Mouse (Mus musculus) ES-Bruce4 (cell line): ENCODE measurements around the gene Qpctl.

Experiments
- CTCF ChIP-seq: IDR thresholded peaks from one replicate; pipeline ENCODE4 v1.8.1; 2011; ENCODE audit warnings: low read depth, low read length
- EP300 ChIP-seq: IDR thresholded peaks from 2 replicates; pipeline ENCODE4 v1.6.1; 2011; ENCODE audit warnings: low read depth, low read length; ENCODE audit not compliant: insufficient read depth
- POLR2A ChIP-seq: IDR thresholded peaks from one replicate; pipeline ENCODE4 v1.8.1; 2011; ENCODE audit warnings: low read length; ENCODE audit not compliant: insufficient read depth

DNA sequence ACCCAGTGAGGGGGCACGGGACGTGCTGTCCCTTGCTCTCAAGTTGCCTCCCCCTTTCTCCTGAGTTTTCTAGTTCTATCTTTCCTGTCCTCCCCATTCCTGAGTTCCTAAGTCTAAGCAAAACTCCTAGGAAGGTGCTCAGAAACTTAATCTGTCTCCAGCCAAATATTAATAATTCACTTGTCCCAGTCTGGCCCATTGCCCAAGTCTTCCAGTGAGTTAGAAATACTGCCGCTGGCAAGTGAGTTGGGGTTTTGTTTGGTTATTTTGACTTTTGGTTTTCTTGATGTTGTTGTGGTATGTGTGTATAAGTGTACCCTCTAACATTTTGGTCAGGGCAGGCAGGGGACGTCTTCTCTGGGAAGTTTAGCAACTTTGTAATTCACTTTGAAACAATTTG lies 27.4 kb downstream of the Qpctl start:
- TF ChIP-seq CTCF (no peak), POLR2A (no peak), EP300 (no peak)
